Mouse (Mus musculus) gastrocnemius, adult 18-20 months (tissue): ENCODE data around the gene Nipbl. TPM values are rescaled to one million over a fixed set of nuclear protein-coding genes. Genes with fewer than 3 reads are reported as not detected.
A peak's percentile ranks its signal among the peaks of the same experiment; 100 is the strongest.
"Not testable (repeated sequence)": the region's sequence is repeated elsewhere in the genome, so short reads cannot be mapped to it uniquely, and the experiment has no call there.

Experiments used
- DNase-seq: peaks from one replicate; pipeline ENCODE4 v3.0.0; 2021; ENCODE audit warnings: low spot score
- long read RNA-seq, 2 experiments: library from polyadenylated mRNA; stranded (forward); transcript quantifications; one replicate each; pipeline ENCODE4 v2.0.0; 2021
- total RNA-seq, 2 experiments: library from RNA; stranded (reverse); gene quantifications; 2 replicates each; pipeline ENCODE4 v1.2.3; 2021

Nipbl gene
- 10 to 100 TPM; 19.3 to 22.3 TPM for total RNA-seq
- long read RNA-seq, experiment 1, partial matches to known transcripts, result 1 of 3 reads
- long read RNA-seq, experiment 1, other reads (novel, unspliced or antisense), result 2 of 3 reads
- long read RNA-seq, experiment 2, partial matches to known transcripts, result 2 of 3 reads
- long read RNA-seq, experiment 2, other reads (novel, unspliced or antisense), result 1 of 3 reads

DNA sequence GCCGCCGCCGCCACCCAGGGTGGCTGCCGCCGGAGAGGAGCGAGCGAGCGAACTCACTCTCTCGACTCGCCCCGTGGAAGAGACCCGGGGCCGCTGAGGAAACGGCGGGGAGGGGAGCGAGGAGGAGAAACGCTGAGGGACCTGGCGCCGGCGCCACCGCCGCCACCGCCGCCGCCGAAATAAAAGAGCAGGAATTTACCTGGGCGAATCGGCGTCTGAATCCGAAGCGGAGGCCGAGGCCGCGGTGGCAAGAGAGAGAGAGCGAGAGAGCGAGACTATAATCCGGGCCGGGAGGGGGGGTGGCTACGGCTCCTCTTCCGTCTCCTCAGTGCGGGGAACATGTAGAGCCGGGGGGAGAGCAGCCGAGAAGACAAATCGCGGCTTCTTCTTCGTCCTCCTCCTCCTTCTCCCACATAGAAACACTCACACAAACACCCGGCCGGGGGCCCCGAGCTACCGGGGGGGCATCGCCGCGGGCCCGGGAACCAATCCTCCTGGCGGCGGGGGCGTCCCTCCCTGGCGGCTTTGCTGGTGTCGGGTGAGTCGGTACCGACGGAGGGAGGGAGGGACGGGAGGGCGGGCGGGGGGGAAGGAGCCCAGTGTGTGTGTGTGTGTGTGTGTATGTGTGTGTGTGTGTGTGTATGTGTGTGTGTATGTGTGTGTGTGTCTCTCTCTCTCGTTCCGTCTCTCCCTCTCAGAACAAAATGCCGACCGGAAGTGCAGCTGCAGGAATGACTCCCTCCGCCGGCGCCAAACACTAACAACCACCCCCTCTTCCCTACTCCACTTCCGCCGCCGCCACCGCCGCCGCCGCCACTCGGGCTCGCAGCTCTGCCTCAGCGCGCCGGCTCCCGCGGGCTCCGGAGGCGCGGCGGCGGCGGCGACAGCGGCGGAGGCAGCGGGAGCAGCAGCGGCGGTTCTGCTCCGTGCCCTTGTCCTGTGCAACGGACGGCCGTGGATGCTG is at the start of gene Nipbl:
Nipbl (minus strand) TSS at position 538 of the 964 bp plus-strand sequence.
- DNase-seq, result peak; percentile 90

DNA sequence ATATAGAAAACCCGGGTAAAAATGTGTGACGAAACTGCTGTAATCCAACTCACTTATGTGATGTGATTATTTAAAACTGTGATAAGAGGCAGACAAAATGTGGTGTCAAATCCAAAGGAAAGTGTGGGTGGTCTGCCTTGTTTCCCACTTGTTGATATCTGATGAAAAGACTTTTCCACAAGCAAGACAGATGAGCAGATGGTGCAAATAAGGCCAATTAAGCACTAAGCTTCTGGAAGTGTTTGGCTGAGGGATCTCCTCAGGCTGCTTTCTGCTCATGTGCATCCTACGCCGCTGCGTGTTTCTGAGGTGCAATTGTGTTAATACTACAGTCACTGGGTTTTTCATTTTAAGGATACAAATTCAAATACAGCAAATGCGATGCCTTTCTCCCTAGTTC is 41.0 kb upstream of the Nipbl start:
- DNase-seq, result no peak

DNA sequence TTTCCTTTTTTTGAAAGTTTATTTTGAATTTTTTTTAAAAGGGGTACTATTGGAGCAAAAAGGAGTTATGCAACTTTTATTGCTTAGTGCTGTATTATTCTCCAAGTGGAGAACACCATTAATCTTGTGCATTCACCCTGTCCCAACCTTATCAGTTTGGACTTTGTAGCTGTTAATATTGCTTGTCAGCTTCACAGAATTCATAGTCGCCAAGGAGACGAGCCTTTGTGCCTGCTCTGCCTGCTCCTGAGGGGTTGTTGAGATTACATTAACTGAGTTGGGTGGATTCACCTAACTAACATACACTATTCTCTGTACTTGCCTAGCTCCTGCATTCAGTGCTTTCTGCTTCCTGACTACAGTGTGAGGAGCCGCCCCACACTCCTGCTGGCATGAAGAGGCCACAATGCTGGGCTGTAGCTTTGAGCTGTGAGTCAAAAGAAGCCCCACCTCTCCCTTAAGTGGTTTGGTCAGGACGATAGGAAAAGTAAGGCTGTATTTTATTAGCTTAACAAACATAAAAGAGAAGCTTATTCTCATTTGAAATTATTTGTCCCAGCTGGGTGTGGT is 24.8 kb upstream of the Nipbl start:
- DNase-seq, result no peak

DNA sequence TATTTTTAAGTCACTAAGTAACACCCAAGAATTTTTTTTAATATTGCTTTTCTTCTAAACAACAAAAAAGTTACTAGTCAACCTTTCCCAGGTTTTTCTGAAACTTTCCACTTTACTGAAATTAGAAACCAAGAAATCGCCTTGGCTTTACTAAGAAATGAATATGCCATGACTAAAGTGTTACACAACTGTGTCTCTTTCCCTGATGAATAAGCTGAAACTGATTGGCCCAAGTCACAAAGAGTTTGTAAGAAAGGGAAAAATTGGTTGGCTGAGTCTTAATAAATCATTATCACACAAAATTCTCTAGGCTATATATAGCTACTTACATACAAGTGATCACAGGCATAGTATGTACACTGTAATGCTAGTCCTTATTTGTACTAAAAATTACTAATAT is 19.3 kb upstream of the Nipbl start:
- DNase-seq, result no peak

DNA sequence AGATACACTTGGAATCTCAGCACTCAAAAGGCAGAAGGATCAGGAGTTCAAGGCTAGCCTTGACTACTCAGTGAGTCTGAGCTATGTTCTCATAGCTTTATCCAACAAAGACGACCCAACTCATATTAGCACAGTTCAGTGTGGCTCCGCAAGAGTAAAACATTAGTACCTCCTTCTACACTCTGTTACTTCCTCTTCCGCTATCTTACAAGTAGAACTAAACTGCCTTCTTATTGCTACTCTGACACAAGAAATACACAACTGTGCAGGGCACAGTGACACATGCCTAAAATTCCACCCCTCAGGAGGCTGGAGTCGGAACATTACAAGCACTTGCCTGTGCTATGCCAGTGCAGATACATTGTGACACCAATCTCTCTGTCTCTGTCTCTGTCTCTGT is 18.5 kb upstream of the Nipbl start:
- DNase-seq, result no peak

DNA sequence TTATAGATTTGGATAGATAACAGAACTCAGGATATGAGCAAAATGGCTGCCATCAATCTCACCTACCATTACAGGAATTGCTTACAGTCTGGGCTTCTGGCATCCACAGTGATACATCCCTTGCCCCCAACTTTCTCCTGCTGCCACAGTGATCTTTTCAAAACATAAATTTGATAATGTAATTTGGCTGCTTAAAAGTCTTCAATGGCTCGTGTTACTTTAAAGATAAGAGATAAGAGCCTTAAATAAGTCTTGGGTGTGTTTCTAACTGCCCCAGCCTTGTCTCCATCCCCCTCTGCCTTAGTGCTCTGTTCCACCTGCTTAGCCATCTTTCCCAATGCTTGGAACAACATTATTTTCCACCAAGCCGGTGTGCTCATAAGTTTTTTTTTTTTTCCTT is 16.6 kb upstream of the Nipbl start:
- no peak for DNase-seq

DNA sequence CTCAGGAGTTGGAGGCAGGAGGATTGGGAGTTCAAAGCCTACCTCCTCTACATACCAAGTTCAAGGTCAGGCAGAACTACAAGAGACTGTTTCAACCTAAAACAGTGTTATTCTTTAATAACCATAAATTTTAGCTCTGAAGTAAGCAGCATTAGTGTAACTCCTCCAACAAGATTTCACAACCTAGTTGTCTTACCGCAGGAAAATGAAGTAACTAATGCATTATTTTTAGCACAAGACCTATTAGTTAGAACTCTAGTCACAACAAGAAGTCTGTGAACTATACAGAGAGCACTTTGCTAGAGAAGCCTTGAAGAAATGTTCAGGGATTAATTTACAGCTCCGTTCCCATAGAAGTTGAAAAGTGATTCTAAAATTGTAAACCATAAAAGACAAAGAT is 15.7 kb upstream of the Nipbl start:
- no peak for DNase-seq

DNA sequence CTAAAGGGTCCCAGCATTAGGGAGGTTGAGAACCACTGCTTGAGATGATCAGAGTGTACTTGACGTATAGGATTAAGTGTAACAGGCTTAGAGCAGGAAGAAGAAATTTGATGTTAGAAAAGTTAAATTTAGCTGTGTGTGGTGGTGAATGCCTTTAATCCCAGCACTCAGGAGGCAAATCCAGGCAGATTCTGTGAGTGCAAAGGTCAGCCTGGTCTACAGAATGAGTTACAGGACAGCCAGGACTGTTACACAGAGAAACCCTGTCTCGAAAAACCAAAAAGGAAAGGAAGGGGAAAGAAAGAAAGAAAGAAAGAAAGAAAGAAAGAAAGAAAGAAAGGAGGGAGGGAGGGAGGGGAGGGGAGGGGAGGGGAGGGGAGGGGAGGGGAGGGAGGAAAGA is 12.0 kb upstream of the Nipbl start:
- DNase-seq, result not testable (repeated sequence)

DNA sequence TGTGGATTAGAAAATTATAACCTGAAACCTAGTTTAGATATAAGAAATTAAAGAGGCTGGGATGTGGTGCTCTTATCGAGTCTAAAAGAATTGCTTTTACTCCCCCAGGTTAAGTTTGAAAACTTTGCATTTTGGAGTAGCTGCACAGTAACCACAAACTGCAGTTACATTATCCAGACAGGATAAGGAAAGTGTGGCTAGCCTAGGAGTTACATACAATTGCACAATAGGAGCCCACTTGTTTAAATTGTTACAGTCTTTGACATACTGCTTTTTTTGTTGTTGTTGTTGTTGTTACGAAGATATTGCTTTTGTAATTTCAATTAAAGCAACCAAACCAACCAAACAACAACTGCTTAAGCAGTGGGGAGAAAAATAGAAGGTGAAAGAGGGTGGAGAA is 11.2 kb upstream of the Nipbl start:
- DNase-seq, result no peak

DNA sequence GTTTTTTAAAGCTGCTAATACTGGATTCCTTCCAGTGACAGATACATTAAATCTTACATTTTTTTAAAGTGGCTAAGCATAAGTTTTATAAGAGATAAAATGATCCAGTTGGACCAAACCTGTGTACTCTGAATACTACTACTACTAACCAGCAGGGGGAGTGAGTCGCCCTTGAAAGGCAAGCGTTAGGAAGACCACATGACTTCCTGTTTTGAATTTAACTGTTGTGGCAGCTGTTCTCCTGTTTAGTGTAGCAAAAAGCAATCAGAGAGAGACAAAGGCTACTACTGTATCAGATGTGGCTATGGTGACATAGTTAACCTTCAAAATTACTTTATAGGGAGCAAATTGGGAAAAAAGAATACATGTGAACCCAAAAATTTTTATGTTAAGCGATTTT is 6.8 kb upstream of the Nipbl start:
- peak; percentile 50 for DNase-seq

DNA sequence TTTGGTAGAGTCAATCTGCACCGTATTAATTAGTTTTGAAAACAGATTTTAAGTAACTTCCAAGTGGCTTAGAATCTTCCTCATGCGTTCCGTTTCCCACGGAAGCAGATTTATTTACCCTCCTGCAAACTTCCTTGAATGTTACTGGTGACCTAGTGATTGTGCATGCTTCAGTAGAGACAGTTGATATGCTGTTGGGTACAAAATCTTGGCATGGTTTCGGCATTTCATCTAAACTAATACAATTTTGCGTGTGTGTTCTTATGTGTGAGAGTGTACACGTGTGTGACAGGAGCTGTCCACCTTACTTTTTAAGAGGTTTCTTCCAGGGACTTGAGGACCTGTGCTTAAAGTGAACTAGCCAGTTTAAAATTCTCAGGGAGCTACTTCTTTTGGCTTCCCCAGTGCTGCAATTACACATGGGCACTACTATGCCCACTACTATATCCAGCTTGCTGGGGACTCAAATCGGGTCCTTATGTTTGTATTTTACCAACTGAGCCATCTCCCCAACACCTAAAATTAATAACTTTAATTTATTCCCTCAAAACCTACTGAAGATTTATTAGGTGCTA is 3.0 kb upstream of the Nipbl start:
- no peak for DNase-seq

DNA sequence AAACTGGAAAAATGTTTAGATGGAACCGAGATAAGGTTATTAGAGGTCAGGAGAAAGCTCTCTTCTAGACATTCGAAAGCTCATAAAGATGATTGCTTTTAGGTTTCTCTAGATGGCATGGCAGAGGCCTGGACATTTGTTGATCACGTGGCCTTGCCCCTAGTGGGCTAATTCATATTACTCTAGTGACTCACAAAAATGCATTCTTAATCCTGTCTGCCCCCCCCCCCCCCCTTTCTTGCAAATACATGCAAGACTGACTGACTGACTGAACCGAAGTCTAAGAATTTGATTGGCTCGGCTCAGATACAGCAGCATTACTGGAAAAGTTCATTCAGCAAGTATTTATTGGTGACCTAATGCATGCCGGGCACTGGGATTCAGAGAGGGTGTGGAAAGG is 2.2 kb upstream of the Nipbl start:
- DNase-seq, result peak; percentile 16

DNA sequence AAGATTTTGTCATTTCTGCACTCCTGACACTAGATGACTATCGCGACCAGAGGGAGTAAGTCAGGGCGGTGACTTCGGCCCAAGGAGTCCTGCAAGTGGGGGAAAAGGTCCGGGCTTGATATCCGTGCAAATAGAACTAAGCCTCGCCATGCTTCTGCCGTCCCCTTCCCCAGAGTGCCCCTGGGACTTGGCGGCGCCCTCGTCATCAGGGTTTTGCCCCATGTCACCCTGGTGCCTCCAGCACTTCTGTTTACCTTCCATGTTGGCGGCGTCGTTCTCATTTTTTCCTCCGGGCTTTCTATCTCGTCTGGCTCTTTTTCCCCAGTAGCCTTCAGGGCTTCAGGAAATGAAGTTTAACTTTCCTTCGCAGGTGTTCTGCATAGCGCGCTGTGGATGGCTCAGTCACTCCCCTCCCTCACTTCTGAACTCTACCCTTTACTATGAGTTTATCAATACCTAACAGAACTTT is 1.7 kb upstream of the Nipbl start:
- peak; percentile 16 for DNase-seq

DNA sequence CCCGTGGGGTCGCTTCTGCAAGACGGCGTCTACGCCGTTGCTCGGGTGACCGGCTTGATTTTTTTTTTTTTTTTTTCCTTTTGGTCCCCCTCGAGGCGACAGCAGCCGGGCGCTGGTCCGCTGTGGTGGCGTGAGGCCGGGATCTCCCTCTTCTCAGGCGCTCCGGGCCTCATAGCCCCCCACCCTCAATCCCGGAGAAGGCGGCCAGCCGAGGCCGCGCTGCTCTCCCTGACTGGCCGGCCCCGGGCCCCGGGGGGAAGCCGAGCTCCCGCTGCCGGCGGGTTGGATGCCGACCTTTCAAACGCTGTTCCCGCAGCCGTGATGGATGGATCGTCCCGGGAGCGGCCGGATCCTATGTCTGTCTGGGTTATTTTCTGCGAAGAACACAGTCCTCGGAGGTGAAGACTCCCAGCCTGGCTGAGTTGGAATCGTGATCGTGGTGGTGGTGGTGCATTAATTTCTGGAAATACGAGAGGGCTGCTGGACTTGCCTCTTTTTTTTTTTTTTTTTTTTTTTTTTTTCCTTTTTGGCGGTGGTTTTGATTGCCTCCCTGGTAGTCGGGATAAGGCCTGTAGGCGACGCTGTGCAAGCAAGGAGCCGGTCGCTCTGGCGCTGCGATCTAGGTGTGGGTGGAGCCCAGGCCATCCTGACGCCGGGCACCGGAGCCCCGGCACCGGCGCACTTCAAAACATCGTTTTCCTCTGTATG is 781 bp upstream of the Nipbl start:
- DNase-seq, result peak; percentile 80

DNA sequence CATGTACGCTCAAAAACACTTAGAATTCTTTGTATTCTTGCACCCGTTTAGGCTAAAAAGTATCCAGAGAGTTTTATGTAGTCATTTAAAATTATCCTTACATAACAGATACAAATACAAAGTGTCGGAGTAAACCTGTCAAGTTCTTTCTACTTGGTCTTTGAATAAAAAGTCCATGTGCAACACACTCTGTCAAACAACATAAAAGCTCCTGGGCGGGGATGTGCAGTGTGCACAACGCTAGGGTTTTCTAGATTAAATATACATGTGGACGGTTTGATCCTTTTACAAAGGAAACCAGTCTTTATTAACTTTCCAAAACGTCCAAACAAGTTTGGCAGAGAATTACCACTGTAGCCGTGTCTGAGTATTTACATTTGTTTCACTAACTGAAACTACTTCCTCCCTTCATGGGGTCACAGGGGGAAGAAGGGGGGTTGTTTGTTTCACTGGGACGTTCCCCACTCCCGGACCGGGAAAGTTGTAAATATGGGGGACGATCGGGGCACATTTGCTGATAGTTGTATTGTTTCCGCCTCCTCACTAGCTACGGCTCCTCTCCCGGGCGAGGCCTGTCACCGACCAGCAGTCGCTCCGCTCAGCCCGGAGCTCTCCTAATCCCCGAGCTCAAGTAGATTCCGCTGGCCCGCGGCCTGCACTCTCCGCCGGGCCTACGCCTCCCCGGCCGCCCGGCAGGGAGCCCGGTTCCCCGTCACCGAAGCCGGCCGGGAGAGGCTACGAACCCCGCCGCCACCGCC is 916 bp downstream of the Nipbl start:
- peak; percentile 62 for DNase-seq

DNA sequence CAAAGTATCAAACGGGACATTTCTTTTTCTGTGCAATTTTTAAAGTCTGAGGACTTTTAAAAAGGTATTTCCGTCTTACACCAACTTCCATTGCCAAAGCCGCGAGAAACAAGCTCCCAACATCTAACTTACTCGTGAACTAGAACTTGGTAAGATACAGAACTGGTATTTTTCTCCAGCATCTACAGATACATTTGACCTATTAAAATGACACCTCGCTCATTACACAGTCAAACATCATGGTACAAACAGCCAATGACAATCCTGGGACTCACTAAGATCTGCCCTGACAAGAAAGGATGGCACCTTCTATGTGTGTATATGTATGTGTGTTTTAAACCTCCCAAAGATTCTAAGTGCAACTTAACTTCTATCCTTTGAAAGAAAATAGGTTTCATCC is 1.5 kb downstream of the Nipbl start:
- DNase-seq, result no peak

DNA sequence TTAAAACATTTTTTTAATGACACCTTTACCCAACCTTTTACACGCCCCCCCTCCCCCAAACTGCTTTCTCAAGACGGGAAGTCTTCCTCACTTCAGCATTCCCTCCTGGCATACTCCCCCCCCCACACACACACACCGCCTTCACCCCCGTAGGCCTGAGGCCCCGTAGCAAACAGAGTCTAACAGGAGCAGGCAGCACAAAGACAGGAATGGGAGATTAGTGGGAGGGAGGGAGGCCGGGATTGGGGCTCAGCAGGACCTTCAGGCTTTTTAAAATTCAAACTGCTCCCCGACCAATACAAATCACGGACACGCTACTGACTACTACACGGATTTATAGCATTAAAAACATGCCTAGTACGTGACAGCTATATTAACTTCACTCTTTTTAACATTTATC is 2.1 kb downstream of the Nipbl start:
- DNase-seq, result no peak

DNA sequence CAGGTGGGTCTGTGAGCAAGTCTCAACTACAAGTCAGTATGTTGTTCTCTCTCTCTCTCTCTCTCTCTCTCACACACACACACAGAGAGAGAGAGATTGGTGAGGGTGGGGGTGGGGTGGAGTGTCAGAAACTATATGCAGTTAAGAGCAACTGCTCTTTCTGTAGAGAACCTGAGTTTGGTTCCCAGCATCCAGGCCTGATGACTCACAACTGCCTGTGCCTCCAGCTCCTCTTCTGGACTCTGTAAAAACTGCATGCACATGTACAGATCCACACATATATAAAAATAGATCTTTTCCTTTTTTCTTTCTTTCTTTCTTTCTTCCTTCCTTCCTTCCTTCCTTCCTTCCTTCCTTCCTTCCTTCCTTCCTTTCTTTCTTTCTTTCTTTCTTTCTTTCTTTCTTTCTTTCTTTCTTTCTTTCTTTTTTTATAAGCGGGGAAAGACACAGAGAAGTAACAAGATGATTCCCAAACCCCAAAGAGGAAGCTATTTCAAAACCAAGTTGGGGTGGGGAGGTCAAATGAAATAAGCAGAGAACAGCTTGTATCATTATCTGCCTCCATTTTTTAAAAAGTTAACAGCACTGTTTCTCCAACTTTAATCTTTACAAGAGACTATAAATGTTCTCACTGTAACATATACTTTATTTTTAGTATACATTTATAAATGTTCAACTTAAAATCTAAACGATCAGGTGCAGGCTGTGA is 10.9 kb downstream of the Nipbl start:
- no peak for DNase-seq

DNA sequence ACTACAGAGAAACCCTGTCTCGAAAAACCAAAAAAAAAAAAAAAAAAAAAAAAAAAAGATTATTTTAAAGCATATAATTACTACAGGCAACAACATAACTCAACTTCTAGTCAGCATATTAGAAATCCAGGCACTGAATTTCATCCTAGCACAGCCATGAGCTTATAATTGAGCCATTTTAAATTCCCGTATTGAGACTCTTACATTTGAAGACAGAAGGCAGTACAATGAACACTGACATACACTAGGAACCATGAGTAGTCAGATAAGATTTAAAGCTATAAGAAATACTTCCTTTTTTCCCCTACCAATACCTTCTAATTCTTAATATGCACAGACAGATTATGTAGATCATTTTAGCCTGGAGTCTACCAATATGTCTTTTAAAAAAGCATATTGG is 11.7 kb downstream of the Nipbl start:
- DNase-seq, result no peak

DNA sequence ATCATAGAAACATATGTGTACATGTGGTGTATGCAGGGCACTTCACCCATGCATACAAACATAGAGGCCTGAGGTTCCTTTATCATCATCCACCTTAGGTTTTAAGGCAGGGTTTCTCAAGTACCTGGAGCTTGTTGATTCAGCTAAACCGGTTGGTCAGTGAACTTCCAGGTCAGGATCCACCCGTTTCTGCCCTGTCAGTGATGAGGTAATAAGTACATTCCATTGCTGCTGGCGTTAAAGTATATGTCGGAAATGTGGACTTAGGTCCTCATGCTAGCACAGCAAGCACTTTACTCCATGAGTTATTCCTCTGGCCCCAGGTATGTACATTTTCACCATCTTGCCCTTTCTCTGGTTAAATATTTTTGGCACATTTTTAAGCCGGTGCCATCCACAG is 14.8 kb downstream of the Nipbl start:
- DNase-seq, result no peak
